Comparison of ENCODE assay signal across 26 mouse cellular contexts in the genomic region with DNA sequence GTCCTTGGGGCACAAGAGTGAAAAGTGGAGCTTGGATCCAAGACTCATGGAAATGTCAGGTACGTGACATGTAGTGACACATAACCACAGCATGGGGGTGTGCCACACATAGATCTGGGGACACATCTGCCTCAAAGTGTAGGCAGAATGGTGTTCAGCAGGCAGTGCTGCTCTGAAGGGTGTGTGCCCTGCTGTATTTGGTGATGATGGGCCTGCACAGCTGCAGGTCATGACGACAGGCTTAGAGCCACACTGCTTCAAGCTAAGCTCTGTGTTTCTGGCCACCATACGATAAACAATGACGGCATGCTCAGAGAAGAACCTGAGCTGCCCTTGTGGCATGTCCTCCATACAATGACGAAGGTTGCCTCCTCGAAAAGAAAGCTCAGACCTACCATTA. TPM values are rescaled to one million over a fixed set of nuclear protein-coding genes. Genes with fewer than 3 reads are reported as not detected.
"Had no signal": no experiment of that assay in that cellular context is flagged by ENCODE, and none has a peak within 500 bp of the region (broad histone marks: within the 10 kb centered on the region; RNA-seq: fewer than 3 reads in every experiment).

No protein-coding gene starts in this region.

- H3K4me1 ChIP-seq: embryonic facial prominence, embryonic 15.5 days; forebrain, embryonic 10.5 days; forebrain, embryonic 12.5 days; forebrain, embryonic 13.5 days; forebrain, embryonic 15.5 days had no signal

- H3K4me2 ChIP-seq: embryonic facial prominence, embryonic 12.5 days; embryonic facial prominence, embryonic 13.5 days; embryonic facial prominence, embryonic 15.5 days; forebrain, embryonic 12.5 days; forebrain, embryonic 13.5 days; forebrain, embryonic 15.5 days had no signal

- H3K36me3 ChIP-seq: embryonic facial prominence, embryonic 10.5 days; embryonic facial prominence, embryonic 12.5 days; embryonic facial prominence, embryonic 13.5 days; embryonic facial prominence, embryonic 15.5 days; forebrain, embryonic 10.5 days; forebrain, embryonic 12.5 days; forebrain, embryonic 15.5 days had no signal

- H3K27me3 ChIP-seq: embryonic facial prominence, embryonic 12.5 days; embryonic facial prominence, embryonic 13.5 days; embryonic facial prominence, embryonic 15.5 days; forebrain, embryonic 12.5 days; forebrain, embryonic 13.5 days; forebrain, embryonic 15.5 days had no signal

- DNase-seq: cerebellum, adult 8-10 months; cerebellum, adult 9-10 months; cerebellum, adult 9-11 months; cerebellum, postnatal 10 days; cerebellum, postnatal 14 days; cerebellum, postnatal 25 days; cerebellum, postnatal 36 days; embryo, embryonic 11 days; forebrain, postnatal 0 days; gastrocnemius, adult 2 months; gastrocnemius, postnatal 10 days; gastrocnemius, postnatal 14 days; gastrocnemius, postnatal 25 days; gastrocnemius, postnatal 36 days; heart, adult 18-20 months; heart, adult 2 months had no signal

- H3K4me3 ChIP-seq: embryonic facial prominence, embryonic 10.5 days; embryonic facial prominence, embryonic 12.5 days; embryonic facial prominence, embryonic 13.5 days; embryonic facial prominence, embryonic 15.5 days; erythroblast, embryonic 14.5 days; forebrain, embryonic 10.5 days; forebrain, embryonic 12.5 days; forebrain, embryonic 13.5 days; forebrain, embryonic 15.5 days; gastrocnemius, adult 2 months; heart, adult 2 months had no signal

RNA-seq across cellular contexts. Expression of gene Arl11, which starts 9.7 kb away (rescaled TPM):
- polyA plus RNA-seq: erythroblast, embryonic 14.5 days had no signal

RNA-seq across cellular contexts. Expression of gene Sgcg, which starts 41.5 kb away (rescaled TPM):
- total RNA-seq: granulocyte monocyte progenitor cell, adult 5-6 weeks had no signal
- polyA plus RNA-seq: embryonic facial prominence, embryonic 10.5 days; erythroblast, embryonic 14.5 days; forebrain, embryonic 10.5 days; forebrain, embryonic 13.5 days had no signal
